7 mouse cellular contexts compared by ENCODE assay signal in the genomic region with DNA sequence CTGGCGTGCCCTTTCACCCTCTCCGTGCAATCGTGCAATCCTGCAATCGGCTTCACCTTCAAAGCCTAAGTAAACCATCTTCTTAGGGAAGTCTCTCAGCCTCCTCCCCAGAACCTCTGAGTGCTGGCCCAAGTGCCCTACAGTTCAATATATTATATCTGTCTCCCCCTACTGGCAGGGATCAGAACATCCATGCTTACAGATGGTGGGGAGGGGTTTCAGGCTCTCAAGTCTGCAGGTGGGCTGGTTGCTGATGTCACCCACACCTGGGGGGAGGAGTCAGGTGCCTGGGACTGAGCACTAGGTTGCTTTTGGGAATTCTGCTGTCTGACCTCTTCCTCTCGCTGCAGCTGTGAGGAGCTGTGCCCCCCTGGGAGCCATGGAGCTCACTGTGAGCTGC.
DNase-seq lines count a peak whose midpoint lies in the region; ATAC-seq and TF ChIP-seq lines count a peak whose summit lies in the region.

No protein-coding gene starts in this region.

- WGBS in limb, embryonic 14.5 days = 10% methylated on average over 5 of the region's 5 CpGs

- no peak for ATAC-seq in limb, embryonic 14.5 days (ENCODE audit: low FRiP score, low read depth)

- H3K4me1 ChIP-seq in limb, embryonic 14.5 days (ENCODE audit: control insufficient read depth, insufficient read depth, low read length) = no peaks in the 10 kb centered on the region

- DNase-seq in ovary, postnatal 14 days (ENCODE audit: low spot score) = peak; percentile 38
- DNase-seq in ovary, postnatal 10 days (ENCODE audit: low spot score) = no peak
- peak; percentile 4 for DNase-seq in adrenal gland, postnatal 25 days
- DNase-seq in embryo, embryonic 11.5 days (ENCODE audit: low read depth, low spot score) = peak; percentile 52
- DNase-seq in hindlimb bud, embryonic 11.5 days (ENCODE audit: extremely low spot score, low read depth, low spot score) = peak; percentile 47
- peak; percentile 51 for DNase-seq in limb, embryonic 14.5 days (ENCODE audit: low spot score)
- peak; percentile 33 for DNase-seq in right cerebral cortex, postnatal 4 days

- no peak overlapping the region for H3K4me3 ChIP-seq in limb, embryonic 14.5 days (replicated peaks; ENCODE audit: low read length)

- H3K9me3 ChIP-seq in limb, embryonic 14.5 days (ENCODE audit: control insufficient read depth, low read length) = no peaks in the 10 kb centered on the region

- H3K9ac ChIP-seq in limb, embryonic 14.5 days (ENCODE audit: low read depth, low read length, severe bottlenecking) = no peak overlapping the region

- no peaks in the 10 kb centered on the region for H3K36me3 ChIP-seq in limb, embryonic 14.5 days (ENCODE audit: control insufficient read depth, insufficient read depth, low read length)

- H3K27me3 ChIP-seq in limb, embryonic 14.5 days (ENCODE audit: control insufficient read depth, insufficient read depth, low read length) = no peaks in the 10 kb centered on the region

- TF ChIP-seq POLR2A in limb, embryonic 14.5 days (IDR thresholded peaks at IDR 0.05; ENCODE audit: borderline replicate concordance, extremely low read depth, insufficient read depth, insufficient read length) = no peak

- no peak overlapping the region for H3K4me2 ChIP-seq in limb, embryonic 14.5 days (replicated peaks; ENCODE audit: low read depth, low read length, severe bottlenecking)

- no peak overlapping the region for H3K27ac ChIP-seq in limb, embryonic 14.5 days (replicated peaks; ENCODE audit: low read depth, low read length)
